Mouse (Mus musculus): ENCODE data around the gene Celf6.

DNA sequence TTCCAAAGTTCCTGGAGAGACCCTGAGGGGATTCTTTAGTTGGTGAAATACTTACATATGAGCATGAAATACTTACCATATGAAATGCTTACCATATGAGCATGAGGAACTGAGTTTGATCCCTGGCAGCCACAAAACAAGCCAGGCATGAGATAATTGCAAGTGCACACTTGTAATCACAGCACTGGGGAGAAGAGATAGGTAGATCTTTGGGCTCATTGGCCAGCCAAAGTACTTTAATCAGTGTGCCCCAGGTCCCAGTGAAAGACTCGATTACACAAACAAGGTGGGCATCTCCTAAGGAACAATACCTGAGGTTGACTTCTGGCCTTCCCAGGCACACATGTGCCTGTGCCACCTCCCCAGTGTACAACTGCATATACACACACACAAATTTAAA is 60.7 kb downstream of the Celf6 start:
- TF ChIP-seq EP300 (IDR thresholded peaks at IDR 0.05; ENCODE audit: low read depth) (0 out of 2 replicates have a peak, but pooled peaks have one; percentile 28), CTCF (IDR thresholded peaks at IDR 0.05; ENCODE audit: low read depth) (no peak)

Measured in liver, embryonic 14.5 days (tissue).